Mouse (Mus musculus): ENCODE data around the gene B3gntl1. TPM values are rescaled to one million over a fixed set of nuclear protein-coding genes. Genes with fewer than 3 reads are reported as not detected.

Gene B3gntl1
- total and polyA plus RNA-seq, 3 experiments, result 7.4 to 11.1 (median 10.0) TPM

DNA sequence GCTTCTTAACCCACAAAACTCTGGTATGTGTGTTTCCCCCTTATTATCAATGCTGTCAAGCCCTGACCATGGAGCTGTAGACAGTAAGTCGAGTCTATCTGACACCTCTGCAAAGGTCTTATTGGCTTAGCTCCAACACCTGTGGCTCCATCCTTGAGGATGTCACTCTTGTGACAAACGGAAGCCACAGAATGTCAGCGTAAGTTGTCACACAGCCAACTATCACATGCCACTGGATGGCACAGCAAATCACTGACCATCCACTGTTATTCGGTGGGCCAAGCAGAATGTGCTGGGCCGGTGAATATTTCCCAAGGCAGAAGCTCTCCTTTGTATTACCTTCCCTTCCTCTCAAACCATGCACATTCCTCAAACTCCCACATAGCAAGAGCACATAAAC lies 24.8 kb downstream of the B3gntl1 start:
- DNase-seq, result no peak

DNA sequence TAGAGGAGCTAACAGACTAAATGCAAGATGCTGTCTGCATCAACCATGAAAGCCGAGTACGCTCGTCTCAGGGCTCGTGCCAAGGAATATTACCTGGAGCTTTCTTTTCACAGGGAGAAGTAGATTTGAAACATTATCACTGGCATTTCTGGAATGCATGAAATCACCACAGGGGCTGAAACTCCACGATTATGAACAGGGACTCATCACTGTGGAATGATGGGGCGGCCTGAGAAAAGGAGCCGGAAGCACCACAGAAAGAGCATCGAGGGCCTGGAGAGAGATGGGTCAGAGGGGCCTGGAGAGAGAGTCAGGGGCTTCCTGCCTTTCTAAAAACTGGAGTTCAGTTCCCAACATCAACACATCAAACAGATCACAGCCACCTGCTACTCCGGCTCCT lies 25.6 kb downstream of the B3gntl1 start:
- DNase-seq, result no peak

DNA sequence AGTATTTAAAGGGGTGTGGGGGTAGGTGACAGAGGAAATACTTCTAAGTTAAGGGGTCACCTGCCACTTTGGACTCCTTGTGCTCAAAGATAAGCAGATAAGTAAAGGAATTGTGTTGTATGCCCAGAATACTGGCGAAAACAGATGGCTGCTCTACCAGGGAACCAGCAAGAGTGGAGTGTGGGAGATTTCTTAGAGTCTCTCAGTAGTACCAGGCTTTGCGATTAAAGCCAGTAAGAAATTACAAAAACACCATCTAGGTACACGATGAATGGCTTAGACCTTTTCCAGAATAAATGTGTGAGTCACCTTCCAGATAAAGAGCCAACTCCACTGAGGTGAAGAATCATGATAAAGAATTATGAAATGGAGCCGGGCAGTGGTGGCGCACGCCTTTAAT lies 27.6 kb downstream of the B3gntl1 start:
- no peak for DNase-seq

GRCm38 (mm10) chr11:121641501-121642145 lies 31.3 kb downstream of the B3gntl1 start:
- no peak for DNase-seq

- DNase-seq, result no peak
These were observed 36.3 kb downstream of the B3gntl1 start for GRCm38 (mm10) chr11:121636646-121637045.

DNA sequence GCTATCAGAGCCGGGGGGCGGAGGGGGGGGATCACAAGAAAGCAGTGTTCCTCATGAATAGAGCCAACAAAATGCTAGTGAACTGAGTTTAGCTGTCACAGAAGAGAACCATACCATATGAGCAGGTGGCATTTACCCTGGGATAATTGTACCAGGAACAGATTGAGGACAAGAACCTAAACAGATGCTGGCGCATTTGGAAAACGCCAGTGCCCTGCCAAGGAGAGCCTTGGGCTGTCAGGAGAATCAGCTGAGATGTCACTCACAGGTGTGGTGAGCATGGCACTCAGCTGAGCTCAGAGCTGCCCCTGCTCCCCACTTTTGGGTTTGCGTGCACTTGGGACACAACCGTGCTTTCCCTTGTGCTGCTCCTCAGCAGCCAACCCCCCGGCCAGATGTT lies 41.5 kb downstream of the B3gntl1 start:
- no peak for DNase-seq

DNA sequence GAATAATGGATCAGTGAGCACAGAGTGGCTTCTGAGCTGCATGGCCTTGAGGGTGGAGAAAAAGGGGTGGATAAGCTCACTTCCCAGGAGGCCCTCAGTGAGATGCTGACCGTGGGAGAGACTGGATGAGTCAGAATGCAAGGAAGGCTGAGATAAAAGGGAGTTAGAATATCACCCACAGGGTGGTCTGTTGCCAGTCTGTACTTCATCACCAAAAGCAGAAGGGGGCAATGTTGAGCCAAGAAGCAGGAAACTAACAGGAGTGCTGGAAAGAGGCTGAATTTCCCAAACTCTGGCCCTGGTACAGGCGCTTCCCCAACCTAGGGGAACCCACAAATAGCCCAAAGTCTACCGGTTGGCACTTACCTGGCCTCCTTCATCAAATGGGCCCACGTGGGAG lies 42.5 kb downstream of the B3gntl1 start:
- DNase-seq, result no peak

DNA sequence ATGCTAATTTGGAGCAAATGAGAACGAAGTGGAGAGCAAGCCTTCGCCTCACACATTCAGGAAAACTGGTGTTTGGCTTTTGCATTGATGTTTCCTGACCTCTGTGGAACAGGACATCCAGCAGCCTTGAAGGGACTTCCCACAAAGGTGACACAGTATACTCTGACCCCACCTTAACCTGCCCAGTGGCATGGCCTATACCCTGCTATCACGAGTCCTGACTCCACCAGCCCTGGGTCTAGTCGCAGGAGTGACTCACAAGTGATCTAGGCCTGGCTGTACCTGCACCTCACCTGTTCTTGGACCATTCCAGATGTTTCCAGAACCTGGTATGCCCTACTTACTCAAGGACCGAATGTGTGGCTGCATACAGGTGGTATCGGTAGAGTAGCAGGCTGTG lies 43.4 kb downstream of the B3gntl1 start:
- no peak for DNase-seq

DNA sequence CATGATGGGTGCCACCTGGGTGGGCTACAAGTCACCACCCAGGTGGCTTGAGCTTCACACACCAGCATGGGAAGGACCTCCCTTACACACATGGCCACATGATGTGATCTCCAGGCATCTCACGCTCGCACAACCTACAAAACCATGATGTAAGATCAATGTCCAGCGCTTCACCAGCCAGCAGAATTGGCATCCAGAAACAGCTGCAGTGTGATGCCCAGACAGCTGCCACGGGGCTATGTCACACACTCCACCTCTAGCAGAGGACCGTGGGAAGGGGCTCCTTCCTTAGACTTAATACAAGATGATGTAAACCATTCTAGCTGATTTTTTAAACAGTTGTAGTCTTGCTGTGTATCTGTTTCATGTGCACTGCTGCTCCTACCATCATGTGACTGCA lies 45.4 kb downstream of the B3gntl1 start:
- DNase-seq, result no peak

DNA sequence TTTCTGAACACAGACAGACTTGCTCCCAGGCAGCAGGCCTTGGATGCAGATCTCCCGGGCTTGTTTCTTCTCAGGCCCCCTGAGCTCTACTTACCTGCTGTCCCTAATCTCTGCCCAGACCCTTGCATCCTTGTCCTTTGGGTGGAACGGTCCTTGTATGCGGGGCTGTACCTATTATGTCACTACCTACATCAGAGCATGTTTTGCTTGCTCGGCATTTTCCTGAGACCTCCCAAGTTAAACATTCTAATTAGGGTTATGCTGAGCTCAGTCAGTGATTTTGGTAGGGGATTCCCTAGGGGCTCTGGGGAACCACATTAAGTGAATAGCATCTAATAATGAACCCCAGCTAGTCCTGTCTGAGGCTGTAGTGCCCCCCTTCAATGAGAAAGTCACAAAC lies 47.9 kb downstream of the B3gntl1 start:
- DNase-seq, result no peak

- DNase-seq, result no peak
These were observed 55.6 kb downstream of the B3gntl1 start for GRCm38 (mm10) chr11:121617371-121617770.

GRCm38 (mm10) chr11:121616501-121616900 lies 56.5 kb downstream of the B3gntl1 start:
- peak; percentile 42 for DNase-seq

- DNase-seq, result no peak
These were observed 56.9 kb downstream of the B3gntl1 start for GRCm38 (mm10) chr11:121615961-121616485.

DNA sequence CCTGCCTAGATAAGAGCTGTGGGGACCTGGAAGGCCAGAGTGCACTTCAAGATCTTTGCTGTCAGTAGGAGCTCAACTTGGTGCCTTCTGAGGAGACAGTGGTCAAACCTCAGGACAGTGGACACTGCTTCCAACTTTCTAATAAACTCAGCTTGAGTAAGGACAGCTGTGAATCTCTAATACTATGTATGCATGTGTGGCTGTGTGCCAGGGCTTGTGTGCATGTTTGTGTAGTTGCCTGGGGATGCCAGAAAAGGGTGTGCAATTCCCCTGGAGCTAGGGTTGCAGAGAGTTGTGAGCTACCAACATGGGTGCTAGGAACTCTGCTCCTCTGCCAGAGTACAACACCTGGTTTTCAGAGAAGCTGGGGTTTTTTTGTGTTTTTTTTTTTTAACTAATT lies 62.0 kb downstream of the B3gntl1 start:
- DNase-seq, result no peak

- DNase-seq, result no peak
These were observed 67.3 kb downstream of the B3gntl1 start for GRCm38 (mm10) chr11:121605604-121606003.

DNA sequence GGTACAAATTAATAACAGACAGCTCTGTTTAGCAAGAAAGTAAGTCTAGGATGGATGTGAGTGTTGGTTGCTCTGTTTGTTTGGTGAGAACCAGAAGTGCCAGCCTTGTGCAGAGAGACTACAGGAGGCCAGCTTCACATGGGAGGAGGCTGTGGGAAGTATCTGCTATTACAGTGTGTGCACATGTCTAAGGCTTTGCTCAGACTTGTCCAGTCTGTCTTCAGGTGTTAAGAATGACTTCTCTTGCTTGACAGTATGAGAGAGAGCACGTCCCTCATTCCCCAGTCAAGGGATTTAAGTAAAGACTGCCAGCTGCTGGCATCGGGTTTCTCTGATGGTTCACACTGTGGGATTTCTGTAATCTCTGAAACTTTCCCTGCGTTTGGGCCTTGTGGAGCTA lies 71.5 kb downstream of the B3gntl1 start:
- DNase-seq, result no peak

GRCm38 (mm10) chr11:121597254-121597653 lies 75.7 kb downstream of the B3gntl1 start:
- no peak for DNase-seq

GRCm38 (mm10) chr11:121581856-121582255 lies 91.1 kb downstream of the B3gntl1 start:
- DNase-seq, result no peak

Other genes with a start within 250 kb of the B3gntl1 start
- gene Fn3k, start 238.2 kb downstream of the B3gntl1 start, total RNA-seq (2021), result 1 to 10 TPM; 8.2 to 9.7 TPM
- 3.3 and 6.0 TPM in 2 replicates for gene Fn3k, start 238.2 kb downstream of the B3gntl1 start, polyA plus RNA-seq (2012; rRNA removed)
- 10 to 100 TPM; 34.1 to 42.6 TPM for gene Tbcd, start 221.2 kb downstream of the B3gntl1 start, total RNA-seq (2021)
- gene Tbcd, start 221.2 kb downstream of the B3gntl1 start, polyA plus RNA-seq (2012; rRNA removed), result 42.8 and 49.3 TPM in 2 replicates
- under 1 TPM in 1 of 2 experiments, not detected in 1; 0.72 TPM for gene Zfp750, start 153.8 kb downstream of the B3gntl1 start, total RNA-seq (2021)
- gene Zfp750, start 153.8 kb downstream of the B3gntl1 start, polyA plus RNA-seq (2012; rRNA removed), result 0.33 and 0.72 TPM in 2 replicates
- 10 to 100 TPM; 14.0 to 44.3 TPM for gene Metrnl, start 28.4 kb upstream of the B3gntl1 start, total RNA-seq (2021)
- gene Metrnl, start 28.4 kb upstream of the B3gntl1 start, polyA plus RNA-seq (2012; rRNA removed), result 33.2 and 42.1 TPM in 2 replicates
- gene Ptchd3, start 157.1 kb upstream of the B3gntl1 start, total RNA-seq (2021), result not detected
- gene Ptchd3, start 157.1 kb upstream of the B3gntl1 start, polyA plus RNA-seq (2012; rRNA removed), result not detected in 2 replicates